Mouse (Mus musculus) neural tube, embryonic 13.5 days (tissue): Measurements from ENCODE around the gene Thap4. TPM values are rescaled to one million over a fixed set of nuclear protein-coding genes. Genes with fewer than 3 reads are reported as not detected.

Experiments
- ATAC-seq: fragments of 200-750 bp; cut with Nextera tagmentation; 2 replicates; pipeline ENCODE4 v1.8.0; 2017; ENCODE audit warnings: low read depth, mild to moderate bottlenecking, moderate TSS enrichment, moderate library complexity
- H3K27ac ChIP-seq: fragments of 300-500 bp; sonication (generic); replicated peaks from 2 replicates; pipeline ENCODE4 v1.5.1; 2015; ENCODE audit warnings: moderate library complexity, mild to moderate bottlenecking, inconsistent platforms
- H3K27me3 ChIP-seq: fragments of 300-500 bp; sonication (generic); 2 replicates; pipeline ENCODE4 v1.6.1; 2015; ENCODE audit warnings: mild to moderate bottlenecking, inconsistent platforms
- H3K36me3 ChIP-seq: fragments of 300-500 bp; sonication (generic); 2 replicates; pipeline ENCODE4 v1.6.1; 2015; ENCODE audit warnings: mild to moderate bottlenecking, inconsistent platforms
- H3K4me1 ChIP-seq: fragments of 300-500 bp; sonication (generic); replicated peaks from 2 replicates; pipeline ENCODE4 v1.6.1; 2015; ENCODE audit warnings: inconsistent platforms
- H3K4me2 ChIP-seq: fragments of 300-500 bp; sonication (generic); 2 replicates; pipeline ENCODE4 v1.6.1; 2015; ENCODE audit warnings: inconsistent platforms, mild to moderate bottlenecking, moderate library complexity
- H3K4me3 ChIP-seq: fragments of 300-500 bp; sonication (generic); 2 replicates; pipeline ENCODE4 v1.5.1; 2015; ENCODE audit warnings: mild to moderate bottlenecking, inconsistent platforms
- H3K9ac ChIP-seq: fragments of 300-500 bp; sonication (generic); 2 replicates; pipeline ENCODE4 v1.6.1; 2015; ENCODE audit warnings: moderate library complexity, mild to moderate bottlenecking, inconsistent platforms
- H3K9me3 ChIP-seq: fragments of 300-500 bp; sonication (generic); 2 replicates; pipeline ENCODE4 v1.6.1; 2016; ENCODE audit warnings: inconsistent platforms
- WGBS: fragments of 180-500 bp; shearing (Covaris S2); methylation state at CpG from one replicate; pipeline ENCODE4 v1.1.7; 2015; 5-methylcytosine and 5-hydroxymethylcytosine counted together
- polyA plus RNA-seq: library from polyadenylated mRNA; unstranded; fragments of >200 nt; fragmentation: Nextera tagmentation; extraction: Ambion mirVana; gene quantifications from 2 replicates; pipeline ENCODE4 v1.2.1, GENCODE M21; 2015

Thap4 gene
- polyA plus RNA-seq: 38.2 and 40.7 TPM in 2 replicates

GRCm38 (mm10) chr1:93754573-93755290, at the start of gene Thap4:
Gene Thap4 (minus strand): TSS chr1:93754864.
- WGBS: under 1% methylated on average over 111 of the region's 121 CpGs
- Histone ChIP-seq H3K9ac (peak within 1 kb of the TSS; percentile 90), H3K9me3 (no peaks in the 10 kb centered on the region), H3K36me3 (peaks cover 11% of the 10 kb centered on the region), H3K4me3 (peak within 1 kb of the TSS; percentile 98), H3K27ac (peak within 1 kb of the TSS; percentile 92), H3K27me3 (no peaks in the 10 kb centered on the region), H3K4me1 (peaks cover 48% of the 10 kb centered on the region), H3K4me2 (peak within 1 kb of the TSS; percentile 88)
- ATAC-seq: peak; percentile 92

- peak; percentile 93 for ATAC-seq
- under 1% methylated on average over 84 of the region's 94 CpGs for WGBS
Observed at GRCm38 (mm10) chr1:93803556-93804507, 49.2 kb upstream of the Thap4 start, which contains the start of gene Ing5. Gene Ing5 (plus strand): TSS chr1:93803965.

GRCm38 (mm10) chr1:93802771-93803170, 48.1 kb upstream of the Thap4 start:
- Histone ChIP-seq H3K27me3 (no peaks in the 10 kb centered on the region), H3K9ac (peak overlapping the region; percentile 80), H3K4me2 (peak overlapping the region; percentile 84), H3K36me3 (peaks cover 38% of the 10 kb centered on the region), H3K4me3 (peak overlapping the region; percentile 77), H3K9me3 (no peaks in the 10 kb centered on the region), H3K27ac (no peak overlapping the region), H3K4me1 (peaks cover 35% of the 10 kb centered on the region)
- WGBS: 89% methylated on average over 5 of the region's 5 CpGs
- ATAC-seq: no peak

More at GRCm38 (mm10) chr1:93803556-93804507, 49.2 kb upstream of the Thap4 start, which contains the start of gene Ing5:
- no peaks in the 10 kb centered on the region for H3K27me3 ChIP-seq
- peak within 1 kb of the TSS; percentile 98 for H3K27ac ChIP-seq
- H3K4me1 ChIP-seq: peaks cover 35% of the 10 kb centered on the region
- H3K4me3 ChIP-seq: peak within 1 kb of the TSS; percentile 77
- H3K36me3 ChIP-seq: peaks cover 38% of the 10 kb centered on the region
- peak within 1 kb of the TSS; percentile 85 for H3K9ac ChIP-seq
- peak within 1 kb of the TSS; percentile 84 for H3K4me2 ChIP-seq
- H3K9me3 ChIP-seq: no peaks in the 10 kb centered on the region

DNA sequence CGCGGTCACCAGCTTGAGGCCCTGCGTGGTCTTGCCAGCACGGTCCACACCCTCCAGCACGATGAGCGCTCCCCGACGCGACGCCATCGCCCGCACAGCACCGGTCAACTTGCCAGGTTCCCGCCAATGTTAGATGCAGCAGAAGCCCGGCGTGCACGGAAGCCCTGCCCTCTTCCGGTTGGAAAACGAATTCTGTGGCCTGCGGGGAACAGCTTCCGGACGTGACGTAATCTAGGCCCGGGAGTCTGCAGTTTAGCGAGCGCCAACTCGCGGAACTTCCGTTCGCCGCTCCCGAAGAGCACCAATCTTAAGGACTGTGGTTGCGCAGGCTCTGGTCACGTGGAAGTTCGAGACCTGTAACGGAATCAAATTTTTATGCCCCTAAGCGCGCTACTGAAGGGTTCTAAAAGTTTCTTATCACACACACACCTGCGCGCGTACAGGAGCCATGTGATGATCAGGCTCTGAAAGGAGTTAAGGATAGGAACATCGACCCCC, 47.1 kb upstream of the Thap4 start, which contains the start of gene Dtymk:
TSS of gene Dtymk (minus strand) at position 194 of the 498 bp plus-strand sequence.
- Histone ChIP-seq H3K4me1 (peaks cover 35% of the 10 kb centered on the region), H3K9ac (peak within 1 kb of the TSS; percentile 83), H3K9me3 (no peaks in the 10 kb centered on the region), H3K27me3 (no peaks in the 10 kb centered on the region), H3K4me2 (peak within 1 kb of the TSS; percentile 84), H3K27ac (peak within 1 kb of the TSS; percentile 82), H3K4me3 (peak within 1 kb of the TSS; percentile 77), H3K36me3 (peaks cover 32% of the 10 kb centered on the region)
- WGBS: under 1% methylated on average over 42 of the region's 42 CpGs
- ATAC-seq: peak; percentile 42

GRCm38 (mm10) chr1:93800670-93801503, 46.2 kb upstream of the Thap4 start:
- Histone ChIP-seq H3K4me1 (peaks cover 35% of the 10 kb centered on the region), H3K27me3 (no peaks in the 10 kb centered on the region), H3K27ac (no peak overlapping the region), H3K9me3 (no peaks in the 10 kb centered on the region), H3K4me3 (peak overlapping the region; percentile 77), H3K4me2 (peak overlapping the region; percentile 77), H3K36me3 (peaks cover 26% of the 10 kb centered on the region), H3K9ac (peak overlapping the region; percentile 83)
- WGBS: 77% methylated on average over 21 of the region's 21 CpGs
- no peak for ATAC-seq

- no peak for ATAC-seq
- Histone ChIP-seq H3K9ac (no peak overlapping the region), H3K36me3 (peaks cover 71% of the 10 kb centered on the region), H3K4me1 (peaks cover 4% of the 10 kb centered on the region), H3K9me3 (0 out of 2 replicates have a peak, but pooled peaks cover 5% of the 10 kb centered on the region), H3K27ac (no peak overlapping the region), H3K4me3 (no peak overlapping the region), H3K27me3 (no peaks in the 10 kb centered on the region), H3K4me2 (no peak overlapping the region)
- 87% methylated on average over 8 of the region's 8 CpGs for WGBS
Observed at GRCm38 (mm10) chr1:93795886-93796285, 41.2 kb upstream of the Thap4 start.

DNA sequence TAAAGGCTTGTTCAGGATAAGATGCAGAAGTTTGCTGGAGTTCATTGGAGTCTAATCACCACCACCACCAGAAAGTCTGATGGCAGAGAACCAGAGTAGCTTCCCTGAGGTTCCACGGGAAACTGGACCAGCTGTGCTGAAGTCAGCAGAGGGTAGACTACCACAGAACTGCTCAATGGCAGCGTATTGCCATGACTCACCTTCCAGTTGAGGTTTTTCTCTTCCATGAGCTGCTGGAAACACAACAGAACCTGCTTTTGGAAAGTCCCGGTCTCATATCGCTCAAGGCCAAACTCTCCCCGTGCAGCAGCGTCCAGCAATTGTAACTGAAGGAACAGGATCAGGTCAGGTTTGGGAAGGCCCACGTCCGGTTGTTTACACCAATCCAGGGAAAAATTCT, 39.9 kb upstream of the Thap4 start:
- ATAC-seq: no peak
- Histone ChIP-seq H3K27ac (no peak overlapping the region), H3K4me3 (no peak overlapping the region), H3K9me3 (0 out of 2 replicates have a peak, but pooled peaks cover 6% of the 10 kb centered on the region), H3K4me2 (no peak overlapping the region), H3K9ac (no peak overlapping the region), H3K36me3 (peaks cover 79% of the 10 kb centered on the region), H3K27me3 (no peaks in the 10 kb centered on the region), H3K4me1 (no peaks in the 10 kb centered on the region)
- WGBS: 96% methylated on average over 8 of the region's 8 CpGs

DNA sequence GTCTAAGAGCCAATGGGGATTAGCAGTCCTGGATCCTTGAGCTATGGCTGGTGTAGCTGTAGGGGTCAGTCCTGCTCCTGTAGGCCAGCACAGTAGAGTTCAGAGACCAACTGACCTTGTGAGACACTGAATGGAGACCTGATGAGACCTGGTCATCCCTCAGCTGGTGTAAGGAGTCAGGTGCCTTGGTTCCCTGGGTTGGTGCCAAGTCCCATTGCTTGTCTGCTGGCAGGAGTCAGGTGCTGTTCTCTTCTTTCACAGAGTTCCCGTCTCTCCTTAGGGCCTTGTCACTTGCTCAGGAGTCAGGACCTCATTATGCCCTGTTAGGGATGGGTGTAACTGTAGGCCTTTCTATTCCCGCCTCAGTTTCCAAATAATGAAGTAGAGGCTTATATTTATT, 32.2 kb upstream of the Thap4 start:
- H3K4me3 ChIP-seq: no peak overlapping the region
- ATAC-seq: no peak
- H3K4me2 ChIP-seq: no peak overlapping the region
- no peaks in the 10 kb centered on the region for H3K27me3 ChIP-seq
- no peaks in the 10 kb centered on the region for H3K4me1 ChIP-seq
- H3K27ac ChIP-seq: no peak overlapping the region
- H3K9me3 ChIP-seq: 0 out of 2 replicates have a peak, but pooled peaks cover 6% of the 10 kb centered on the region
- WGBS: 94% methylated on average over 2 of the region's 2 CpGs
- peaks cover 100% of the 10 kb centered on the region for H3K36me3 ChIP-seq
- no peak overlapping the region for H3K9ac ChIP-seq

DNA sequence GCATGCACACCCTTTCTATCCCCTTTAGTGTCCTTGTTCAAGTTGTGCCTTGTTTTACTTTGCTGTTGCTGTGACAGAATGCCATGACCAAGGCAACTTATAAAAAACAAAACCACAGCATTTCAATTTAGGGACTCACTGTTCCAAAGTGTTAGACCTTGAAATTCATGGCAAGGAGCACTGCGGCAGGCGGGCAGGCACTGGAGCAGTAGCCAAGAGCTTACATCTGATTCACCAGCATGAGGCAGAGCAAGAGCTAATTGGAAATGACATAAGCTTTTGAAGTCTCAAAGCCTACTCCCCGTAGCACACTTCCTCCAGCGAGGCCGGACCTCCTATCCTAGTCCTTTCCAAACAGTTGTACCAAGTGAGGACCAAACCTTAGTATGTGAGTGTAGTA, 22.0 kb upstream of the Thap4 start:
- Histone ChIP-seq H3K27me3 (no peaks in the 10 kb centered on the region), H3K9me3 (no peaks in the 10 kb centered on the region), H3K36me3 (peaks cover 82% of the 10 kb centered on the region), H3K4me2 (no peak overlapping the region), H3K27ac (no peak overlapping the region), H3K9ac (no peak overlapping the region), H3K4me1 (no peaks in the 10 kb centered on the region), H3K4me3 (no peak overlapping the region)
- WGBS: 96% methylated on average over 5 of the region's 5 CpGs
- ATAC-seq: no peak

DNA sequence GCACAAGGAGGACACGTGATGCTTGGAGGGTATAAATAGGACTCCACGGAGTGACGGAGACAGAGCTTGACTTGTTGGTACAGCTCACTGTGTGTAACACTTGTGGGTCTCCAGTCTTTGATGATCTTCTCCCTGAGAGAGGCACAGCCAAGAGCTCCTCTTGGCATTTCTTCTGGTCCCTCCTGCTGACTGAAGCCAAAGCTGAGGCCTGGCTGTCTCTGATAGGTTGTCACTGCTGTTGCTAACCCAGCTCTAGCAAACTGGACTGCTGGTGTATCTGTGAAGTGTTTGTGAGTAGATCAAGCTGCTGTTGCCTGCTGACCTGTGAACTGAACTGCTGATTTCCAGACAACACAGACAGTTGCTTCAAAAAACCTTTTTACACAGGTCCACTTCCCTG, 15.2 kb upstream of the Thap4 start:
- WGBS: 95% methylated on average over 3 of the region's 3 CpGs
- peaks cover 51% of the 10 kb centered on the region for H3K36me3 ChIP-seq
- no peaks in the 10 kb centered on the region for H3K4me1 ChIP-seq
- H3K4me2 ChIP-seq: no peak overlapping the region
- no peak overlapping the region for H3K4me3 ChIP-seq
- H3K27me3 ChIP-seq: no peaks in the 10 kb centered on the region
- ATAC-seq: no peak
- H3K9me3 ChIP-seq: no peaks in the 10 kb centered on the region
- no peak overlapping the region for H3K27ac ChIP-seq
- H3K9ac ChIP-seq: no peak overlapping the region

GRCm38 (mm10) chr1:93767600-93767999, 12.9 kb upstream of the Thap4 start:
- H3K36me3 ChIP-seq: peaks cover 29% of the 10 kb centered on the region
- H3K27me3 ChIP-seq: no peaks in the 10 kb centered on the region
- no peak overlapping the region for H3K9ac ChIP-seq
- no peak overlapping the region for H3K4me2 ChIP-seq
- no peak overlapping the region for H3K27ac ChIP-seq
- no peak overlapping the region for H3K4me3 ChIP-seq
- no peaks in the 10 kb centered on the region for H3K9me3 ChIP-seq
- no peaks in the 10 kb centered on the region for H3K4me1 ChIP-seq
- WGBS: 91% methylated on average over 6 of the region's 6 CpGs
- ATAC-seq: no peak
